Mouse (Mus musculus): Measurements from ENCODE around the gene Rpl28. TPM values are rescaled to one million over a fixed set of nuclear protein-coding genes. Genes with fewer than 3 reads are reported as not detected.
"Not testable (repeated sequence)": the region's sequence is repeated elsewhere in the genome, so short reads cannot be mapped to it uniquely, and the experiment has no call there.

Gene Rpl28
- polyA plus RNA-seq, 1 experiment from 2014 or later: 162 TPM

- H3K9me3 ChIP-seq (replicated peaks; ENCODE audit: control insufficient read depth, low read length): no peaks in the 10 kb centered on the region
- 27% methylated on average over 4 of the region's 4 CpGs for WGBS (ENCODE audit: insufficient replicate concordance)
- peak overlapping the region; percentile 89 for H3K27ac ChIP-seq (ENCODE audit: low read length)
- H3K36me3 ChIP-seq (ENCODE audit: control insufficient read depth, insufficient read depth): peaks cover 29% of the 10 kb centered on the region
- peak overlapping the region; percentile 81 for H3K4me3 ChIP-seq (ENCODE audit: low read depth, low read length)
- no peaks in the 10 kb centered on the region for H3K27me3 ChIP-seq (ENCODE audit: control insufficient read depth, insufficient read depth, low read depth, low read length)
- peaks cover 28% of the 10 kb centered on the region for H3K4me1 ChIP-seq (ENCODE audit: control insufficient read depth, low read depth, low read length)
- ATAC-seq (ENCODE audit: low read depth): no peak
- H3K9ac ChIP-seq (ENCODE audit: low read depth, low read length): peak overlapping the region; percentile 81
- peak overlapping the region; percentile 84 for H3K4me2 ChIP-seq (ENCODE audit: low read depth, low read length)
These were observed 1.0 kb downstream of the Rpl28 start for GRCm38 (mm10) chr7:4793674-4794073.

GRCm38 (mm10) chr7:4794631-4795168, 2.0 kb downstream of the Rpl28 start:
- 42% methylated on average over 3 of the region's 3 CpGs for WGBS (ENCODE audit: insufficient replicate concordance)
- Histone ChIP-seq H3K27ac (ENCODE audit: low read length) (peak overlapping the region; percentile 89), H3K9me3 (replicated peaks; ENCODE audit: control insufficient read depth, low read length) (no peaks in the 10 kb centered on the region), H3K9ac (ENCODE audit: low read depth, low read length) (peak overlapping the region; percentile 29), H3K4me3 (ENCODE audit: low read depth, low read length) (peak overlapping the region; percentile 81), H3K27me3 (ENCODE audit: control insufficient read depth, insufficient read depth, low read depth, low read length) (no peaks in the 10 kb centered on the region), H3K36me3 (ENCODE audit: control insufficient read depth, insufficient read depth) (peaks cover 29% of the 10 kb centered on the region), H3K4me2 (ENCODE audit: low read depth, low read length) (peak overlapping the region; percentile 84), H3K4me1 (ENCODE audit: control insufficient read depth, low read depth, low read length) (peaks cover 25% of the 10 kb centered on the region)
- ATAC-seq (ENCODE audit: low read depth): no peak

GRCm38 (mm10) chr7:4795767-4796433, 3.2 kb downstream of the Rpl28 start:
- Histone ChIP-seq H3K27me3 (ENCODE audit: control insufficient read depth, insufficient read depth, low read depth, low read length) (no peaks in the 10 kb centered on the region), H3K9ac (ENCODE audit: low read depth, low read length) (no peak overlapping the region), H3K27ac (ENCODE audit: low read length) (no peak overlapping the region), H3K4me2 (ENCODE audit: low read depth, low read length) (no peak overlapping the region), H3K9me3 (replicated peaks; ENCODE audit: control insufficient read depth, low read length) (no peaks in the 10 kb centered on the region), H3K4me1 (ENCODE audit: control insufficient read depth, low read depth, low read length) (peaks cover 22% of the 10 kb centered on the region), H3K4me3 (ENCODE audit: low read depth, low read length) (no peak overlapping the region), H3K36me3 (ENCODE audit: control insufficient read depth, insufficient read depth) (peaks cover 29% of the 10 kb centered on the region)
- 76% methylated on average over 7 of the region's 7 CpGs for WGBS (ENCODE audit: insufficient replicate concordance)
- no peak for ATAC-seq (ENCODE audit: low read depth)

GRCm38 (mm10) chr7:4802247-4802646, 9.6 kb downstream of the Rpl28 start:
- ATAC-seq (ENCODE audit: low read depth): no peak
- H3K36me3 ChIP-seq (ENCODE audit: control insufficient read depth, insufficient read depth): peaks cover 31% of the 10 kb centered on the region
- H3K9me3 ChIP-seq (replicated peaks; ENCODE audit: control insufficient read depth, low read length): no peaks in the 10 kb centered on the region

GRCm38 (mm10) chr7:4806716-4807115, 14.0 kb downstream of the Rpl28 start:
- Histone ChIP-seq H3K9me3 (replicated peaks; ENCODE audit: control insufficient read depth, low read length) (no peaks in the 10 kb centered on the region), H3K4me1 (ENCODE audit: control insufficient read depth, low read depth, low read length) (peaks cover 35% of the 10 kb centered on the region), H3K27ac (ENCODE audit: low read length) (peak overlapping the region; percentile 81), H3K9ac (ENCODE audit: low read depth, low read length) (no peak overlapping the region; the same call in 1 of the 2 replicates), H3K27me3 (ENCODE audit: control insufficient read depth, insufficient read depth, low read depth, low read length) (no peaks in the 10 kb centered on the region), H3K4me3 (ENCODE audit: low read depth, low read length) (no peak overlapping the region), H3K4me2 (ENCODE audit: low read depth, low read length) (peak overlapping the region; percentile 28; the same call in 1 of the 2 replicates), H3K36me3 (ENCODE audit: control insufficient read depth, insufficient read depth) (peaks cover 62% of the 10 kb centered on the region)
- peak; percentile 80 for ATAC-seq (ENCODE audit: low read depth)
- WGBS (ENCODE audit: insufficient replicate concordance): 40% methylated on average over 7 of the region's 7 CpGs

More at GRCm38 (mm10) chr7:4802247-4802646, 9.6 kb downstream of the Rpl28 start:
- Histone ChIP-seq H3K4me3 (ENCODE audit: low read depth, low read length) (no peak overlapping the region), H3K9ac (ENCODE audit: low read depth, low read length) (no peak overlapping the region), H3K4me2 (ENCODE audit: low read depth, low read length) (no peak overlapping the region), H3K27me3 (ENCODE audit: control insufficient read depth, insufficient read depth, low read depth, low read length) (no peaks in the 10 kb centered on the region), H3K4me1 (ENCODE audit: control insufficient read depth, low read depth, low read length) (peaks cover 7% of the 10 kb centered on the region), H3K27ac (ENCODE audit: low read length) (no peak overlapping the region)

- H3K36me3 ChIP-seq (ENCODE audit: control insufficient read depth, insufficient read depth): peaks cover 43% of the 10 kb centered on the region
- H3K9me3 ChIP-seq (replicated peaks; ENCODE audit: control insufficient read depth, low read length); H3K27me3 ChIP-seq (ENCODE audit: control insufficient read depth, insufficient read depth, low read depth, low read length); ATAC-seq (ENCODE audit: low read depth): not testable (repeated sequence)
- H3K27ac ChIP-seq (ENCODE audit: low read length): peak overlapping the region; percentile 96; the same call in 1 of the 2 replicates
- H3K4me3 ChIP-seq (ENCODE audit: low read depth, low read length): peak overlapping the region; percentile 99
- peak overlapping the region; percentile 86 for H3K4me2 ChIP-seq (ENCODE audit: low read depth, low read length)
- H3K4me1 ChIP-seq (ENCODE audit: control insufficient read depth, low read depth, low read length): peaks cover 40% of the 10 kb centered on the region
- 13% methylated on average over 10 of the region's 10 CpGs for WGBS (ENCODE audit: insufficient replicate concordance)
- peak overlapping the region; percentile 99 for H3K9ac ChIP-seq (ENCODE audit: low read depth, low read length)
These were observed 18.5 kb downstream of the Rpl28 start for GRCm38 (mm10) chr7:4811131-4811530.

- Histone ChIP-seq H3K9me3 (replicated peaks; ENCODE audit: control insufficient read depth, low read length) (no peaks in the 10 kb centered on the region), H3K27me3 (ENCODE audit: control insufficient read depth, insufficient read depth, low read depth, low read length) (no peaks in the 10 kb centered on the region), H3K9ac (ENCODE audit: low read depth, low read length) (peak overlapping the region; percentile 99), H3K4me3 (ENCODE audit: low read depth, low read length) (peak overlapping the region; percentile 99), H3K4me2 (ENCODE audit: low read depth, low read length) (peak overlapping the region; percentile 86), H3K36me3 (ENCODE audit: control insufficient read depth, insufficient read depth) (peaks cover 36% of the 10 kb centered on the region), H3K4me1 (ENCODE audit: control insufficient read depth, low read depth, low read length) (peaks cover 36% of the 10 kb centered on the region), H3K27ac (ENCODE audit: low read length) (peak overlapping the region; percentile 96)
- WGBS (ENCODE audit: insufficient replicate concordance): 0% methylated on average over 23 of the region's 36 CpGs
- peak; percentile 1 for ATAC-seq (ENCODE audit: low read depth)
These were observed 19.2 kb downstream of the Rpl28 start for GRCm38 (mm10) chr7:4811842-4812302.

GRCm38 (mm10) chr7:4812303-4813104, 19.8 kb downstream of the Rpl28 start, which contains the start of gene Ube2s:
TSS of gene Ube2s (minus strand) at chr7:4812590.
- Histone ChIP-seq H3K4me2 (ENCODE audit: low read depth, low read length) (peak within 1 kb of the TSS; percentile 86), H3K9ac (ENCODE audit: low read depth, low read length) (peak within 1 kb of the TSS; percentile 99), H3K36me3 (ENCODE audit: control insufficient read depth, insufficient read depth) (peaks cover 30% of the 10 kb centered on the region), H3K4me1 (ENCODE audit: control insufficient read depth, low read depth, low read length) (peaks cover 30% of the 10 kb centered on the region), H3K27me3 (ENCODE audit: control insufficient read depth, insufficient read depth, low read depth, low read length) (no peaks in the 10 kb centered on the region), H3K9me3 (replicated peaks; ENCODE audit: control insufficient read depth, low read length) (no peaks in the 10 kb centered on the region), H3K27ac (ENCODE audit: low read length) (peak within 1 kb of the TSS; percentile 96), H3K4me3 (ENCODE audit: low read depth, low read length) (peak within 1 kb of the TSS; percentile 99)
- under 1% methylated on average over 59 of the region's 62 CpGs for WGBS (ENCODE audit: insufficient replicate concordance)
- peak; percentile 96 for ATAC-seq (ENCODE audit: low read depth)
